ENCODE assay signal across 18 mouse cellular contexts in the genomic region with DNA sequence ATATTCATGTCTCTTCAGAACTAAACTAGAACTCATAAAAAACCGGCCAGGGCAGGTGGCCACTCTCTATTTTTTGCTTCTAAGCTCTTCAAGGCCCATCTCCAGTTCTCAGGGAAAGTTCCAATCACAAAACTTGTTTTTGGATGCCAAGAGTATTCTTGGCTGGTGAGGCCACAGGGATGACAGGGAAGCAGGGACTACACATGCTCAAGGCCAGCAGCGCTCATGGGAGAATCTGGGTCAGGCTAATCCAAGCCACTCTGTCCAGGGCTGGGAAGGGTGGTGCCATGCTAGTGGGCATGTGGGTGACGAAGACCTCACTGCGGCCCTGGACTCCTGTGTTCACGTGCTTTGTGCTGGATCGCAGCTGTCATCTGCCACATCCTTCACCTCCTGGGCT.
A peak's percentile ranks its signal among the peaks of the same experiment; 100 is the strongest.
DNase-seq lines count a peak whose midpoint lies in the region; ATAC-seq lines count a peak whose summit lies in the region.
"Had no signal": no experiment of that assay in that cellular context is flagged by ENCODE, and none has a peak within 500 bp of the region (broad histone marks: within the 10 kb centered on the region; RNA-seq: fewer than 3 reads in every experiment).

No protein-coding gene starts in this region.

- intact Hi-C loops in left cerebral cortex, postnatal 10 days (cut with DNase I) = no loop called here

- peak; percentile 7 for DNase-seq in cerebellum, adult 11-12 months
- peak; percentile 37 for DNase-seq in adrenal gland, postnatal 10 days
- peak; percentile 11 to 30 for DNase-seq in cerebellum, adult 18-20 months
- peak; percentile 16 to 32 for DNase-seq in cerebellum, postnatal 25 days
- no peak for DNase-seq in embryo, embryonic 10.5 days (ENCODE audit: low spot score)
- no peak for DNase-seq in left cerebral cortex, postnatal 10 days (ENCODE audit: extremely low spot score in 1 of 2, low spot score in 2 of 2)
- DNase-seq: heart, postnatal 4 days; kidney, adult 2 months; kidney, postnatal 10 days; lung, adult 18-20 months; lung, postnatal 10 days; right cerebral cortex, postnatal 25 days; spleen, adult 18-20 months had no signal

- no peak for ATAC-seq in cerebellum, adult (ENCODE audit: insufficient number of reproducible peaks, low FRiP score, low TSS enrichment)
- ATAC-seq in monocyte, adult 5-6 weeks (replicated peaks; ENCODE audit: insufficient number of reproducible peaks, low FRiP score, low TSS enrichment, poor library complexity, severe bottlenecking) = no peak
- ATAC-seq: forebrain, embryonic 13.5 days; liver, embryonic 12.5 days; Patski had no signal

Comparison
In these comparisons a context has a peak if more than half of its experiments do, and no peak if none do; other contexts are left out.
1. DNase-seq: peak in cerebellum, adult 11-12 months (single experiment), adrenal gland, postnatal 10 days (single experiment), cerebellum, adult 18-20 months (2 of 2) and cerebellum, postnatal 25 days (2 of 2); none in embryo, embryonic 10.5 days (single experiment) and left cerebral cortex, postnatal 10 days (0 of 2).